Mouse (Mus musculus) left cerebral cortex, postnatal 4 days (tissue): ENCODE results near the gene Rtel1. TPM values are rescaled to one million over a fixed set of nuclear protein-coding genes. Genes with fewer than 3 reads are reported as not detected.
"Not testable (repeated sequence)": the region's sequence is repeated elsewhere in the genome, so short reads cannot be mapped to it uniquely, and the experiment has no call there.

Experiments
- DNase-seq: peaks from one replicate; pipeline ENCODE4 v3.0.0-alpha.2; 2022
- intact Hi-C: fragments of 180-260 bp; cut with DNase I; formaldehyde crosslinking; loops from one replicate; pipeline ENCODE4 v1.15.1; 2025
- total RNA-seq, 2 experiments: library from RNA; stranded (reverse); gene quantifications; 2 replicates each; pipeline ENCODE4 v1.2.3; 2021

The Rtel1 gene
- 10 to 100 TPM; 53.6 to 67.6 TPM for total RNA-seq

DNA sequence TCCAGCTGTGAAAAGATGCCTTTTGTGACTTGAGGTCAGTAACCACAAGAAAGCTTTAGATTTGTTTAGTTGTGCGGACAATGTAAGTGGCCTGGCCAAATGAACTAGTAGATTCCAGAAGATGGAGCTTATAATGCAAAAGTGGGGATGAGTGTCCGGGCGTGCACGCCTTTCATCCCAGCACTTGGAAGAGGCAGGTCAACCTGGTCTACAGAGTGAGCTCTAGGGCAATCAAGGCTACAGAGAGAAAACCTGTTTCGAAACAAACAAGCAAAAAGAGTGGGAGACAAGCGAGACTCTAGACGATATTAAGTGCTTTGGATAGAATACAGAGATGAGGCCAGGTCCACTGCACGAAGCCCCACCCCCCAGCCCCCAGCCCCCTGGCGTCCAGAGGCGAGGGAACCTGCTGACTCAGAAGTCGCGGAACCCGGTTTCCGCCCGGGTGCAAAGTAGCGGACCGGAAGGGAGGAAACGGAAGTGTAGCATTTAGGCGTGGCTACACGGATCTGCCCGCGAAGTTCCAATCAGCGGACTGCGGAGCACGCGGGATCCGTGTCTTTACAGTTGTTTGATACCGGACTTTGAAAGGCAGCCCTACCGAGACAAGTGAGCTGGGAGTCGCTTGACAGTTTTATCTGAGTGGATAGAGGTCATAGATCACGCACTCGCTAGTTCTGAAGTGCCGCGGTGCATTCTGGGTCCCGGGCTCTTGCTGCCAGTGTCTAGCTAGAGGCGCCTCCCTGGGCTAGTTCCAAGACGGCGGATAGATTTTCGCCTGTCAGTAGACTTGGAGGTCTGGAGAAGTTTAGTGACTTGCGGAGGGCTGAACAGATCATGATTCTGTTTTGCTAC is at the start of gene Rtel1:
Gene Rtel1, plus strand, starts transcription at position 492 of the 855 bp plus-strand sequence.
- intact Hi-C loops = no loop called here
- peak; percentile 88 for DNase-seq

- intact Hi-C loops = no loop called here
- no peak for DNase-seq
These were observed 47.4 kb upstream of the Rtel1 start for GRCm38 (mm10) chr2:181272092-181272491.

- DNase-seq = no peak
- intact Hi-C loops = no loop called here
These were observed 45.7 kb upstream of the Rtel1 start for GRCm38 (mm10) chr2:181273829-181274228.

GRCm38 (mm10) chr2:181274639-181275038 is 44.9 kb upstream of the Rtel1 start:
- intact Hi-C loops = no loop called here
- DNase-seq = no peak

DNA sequence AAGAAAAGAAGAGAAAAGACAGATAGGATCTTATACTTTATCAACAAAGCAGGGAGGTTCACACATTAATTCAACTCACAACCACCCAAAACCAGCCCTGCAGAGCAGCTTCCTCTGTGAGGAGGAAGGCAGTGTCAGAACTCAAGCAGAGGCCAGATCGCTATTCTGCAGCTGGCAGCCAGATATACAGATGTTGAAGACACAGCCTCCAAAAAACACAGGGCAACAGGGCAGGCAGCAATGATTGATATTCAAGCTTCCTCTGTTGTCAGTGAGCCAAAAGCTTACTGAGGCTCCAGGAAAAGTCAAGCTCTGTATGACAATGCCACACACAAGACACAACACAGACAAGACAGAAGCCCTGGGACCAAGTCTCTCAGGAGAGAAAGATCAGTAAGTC is 42.8 kb upstream of the Rtel1 start:
- DNase-seq = no peak
- intact Hi-C loops = no loop called here

GRCm38 (mm10) chr2:181277866-181278265 is 41.7 kb upstream of the Rtel1 start:
- DNase-seq = no peak
- intact Hi-C loops = no loop called here

- intact Hi-C loops = no loop called here
These were observed 39.6 kb upstream of the Rtel1 start for GRCm38 (mm10) chr2:181279968-181280367.

DNA sequence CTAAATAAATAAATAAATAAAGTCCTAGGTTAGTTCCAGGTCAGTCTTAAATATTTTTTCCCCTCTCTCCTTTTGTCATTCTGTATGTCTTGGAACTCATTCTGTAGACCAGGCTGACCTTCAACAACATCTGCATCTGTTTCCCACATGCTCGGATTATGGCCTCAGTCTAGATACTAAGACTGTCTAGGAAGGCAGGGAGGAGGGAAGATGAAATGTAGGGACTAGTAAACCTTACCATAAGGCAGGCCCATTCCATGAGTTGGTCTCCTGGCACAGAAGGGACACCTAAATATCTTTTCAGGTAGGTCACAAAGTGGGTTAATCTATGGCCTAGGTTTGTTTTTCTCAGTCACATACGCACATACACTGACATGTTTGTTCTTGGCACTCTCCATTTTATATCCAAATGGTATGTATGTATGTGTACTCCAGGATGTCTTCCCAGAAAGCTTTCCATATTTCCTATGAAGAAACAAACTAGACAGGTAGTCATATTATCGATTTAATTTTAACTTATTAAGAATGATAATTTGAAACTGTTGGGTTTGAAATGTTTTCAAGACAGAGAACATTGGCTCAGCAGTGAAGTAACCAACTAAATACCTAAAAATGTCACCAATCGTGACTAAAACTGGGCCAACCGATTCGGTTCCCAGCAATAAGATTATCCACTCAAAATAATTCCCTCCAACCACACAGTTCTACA is 32.8 kb upstream of the Rtel1 start:
- DNase-seq = no peak
- intact Hi-C loops = no loop called here

More at GRCm38 (mm10) chr2:181279968-181280367, 39.6 kb upstream of the Rtel1 start:
- no peak for DNase-seq

GRCm38 (mm10) chr2:181287338-181287957 is 32.1 kb upstream of the Rtel1 start:
- intact Hi-C loops = no loop called here

DNA sequence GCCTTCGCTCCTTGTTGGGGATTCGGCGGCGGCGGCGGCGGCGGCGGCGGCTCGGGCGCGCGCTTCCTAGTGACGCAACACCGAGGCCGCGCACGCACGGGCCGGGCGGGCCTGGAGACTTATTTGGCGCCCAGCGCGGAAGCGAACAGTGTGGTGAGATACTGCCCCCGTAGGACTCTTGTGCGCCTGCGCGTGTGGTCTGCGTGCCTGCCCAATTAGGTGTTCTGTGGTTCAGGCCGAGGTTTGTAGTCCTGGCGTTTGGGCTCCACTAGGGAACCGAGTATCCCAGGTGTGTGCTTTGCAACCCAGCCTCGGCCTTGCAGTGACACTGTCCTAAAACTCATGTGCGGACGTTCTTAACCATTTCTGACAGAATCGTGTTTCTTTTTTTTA is 31.6 kb upstream of the Rtel1 start, which contains the start of gene Gmeb2:
Gene Gmeb2, minus strand, starts transcription at position 78 of the 393 bp plus-strand sequence.
- peak; percentile 97 for DNase-seq
- intact Hi-C loops = not testable (repeated sequence)

More at GRCm38 (mm10) chr2:181287338-181287957, 32.1 kb upstream of the Rtel1 start:
- DNase-seq = peak; percentile 90

DNA sequence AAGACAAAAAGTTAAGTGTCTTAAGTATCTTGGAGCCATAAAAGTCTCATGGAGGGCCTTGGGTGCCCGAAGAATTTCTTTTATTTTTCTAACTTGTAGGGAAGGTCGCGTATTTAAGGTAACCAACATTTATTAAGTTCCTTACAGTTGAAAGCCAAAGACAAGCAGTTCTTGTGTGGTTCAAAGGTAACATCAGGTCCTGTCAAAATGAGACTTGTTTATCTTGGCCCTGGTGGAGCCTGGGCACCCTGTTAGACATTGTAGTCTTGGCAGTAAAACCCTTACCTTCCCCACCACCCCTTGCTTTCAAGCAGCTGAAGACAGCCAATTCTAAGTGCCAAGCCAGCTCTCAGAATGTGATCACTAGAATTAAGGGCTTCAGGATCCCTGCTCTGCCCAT is 30.8 kb upstream of the Rtel1 start:
- no peak for DNase-seq

GRCm38 (mm10) chr2:181290937-181291336 is 28.6 kb upstream of the Rtel1 start:
- no peak for DNase-seq
- intact Hi-C loops = no loop called here

More for the DNA sequence above, 30.8 kb upstream of the Rtel1 start:
- intact Hi-C loops = no loop called here

GRCm38 (mm10) chr2:181302041-181302440 is 17.5 kb upstream of the Rtel1 start:
- intact Hi-C loops = no loop called here
- DNase-seq = no peak

GRCm38 (mm10) chr2:181304944-181305343 is 14.6 kb upstream of the Rtel1 start:
- DNase-seq = no peak
- intact Hi-C loops = no loop called here

DNA sequence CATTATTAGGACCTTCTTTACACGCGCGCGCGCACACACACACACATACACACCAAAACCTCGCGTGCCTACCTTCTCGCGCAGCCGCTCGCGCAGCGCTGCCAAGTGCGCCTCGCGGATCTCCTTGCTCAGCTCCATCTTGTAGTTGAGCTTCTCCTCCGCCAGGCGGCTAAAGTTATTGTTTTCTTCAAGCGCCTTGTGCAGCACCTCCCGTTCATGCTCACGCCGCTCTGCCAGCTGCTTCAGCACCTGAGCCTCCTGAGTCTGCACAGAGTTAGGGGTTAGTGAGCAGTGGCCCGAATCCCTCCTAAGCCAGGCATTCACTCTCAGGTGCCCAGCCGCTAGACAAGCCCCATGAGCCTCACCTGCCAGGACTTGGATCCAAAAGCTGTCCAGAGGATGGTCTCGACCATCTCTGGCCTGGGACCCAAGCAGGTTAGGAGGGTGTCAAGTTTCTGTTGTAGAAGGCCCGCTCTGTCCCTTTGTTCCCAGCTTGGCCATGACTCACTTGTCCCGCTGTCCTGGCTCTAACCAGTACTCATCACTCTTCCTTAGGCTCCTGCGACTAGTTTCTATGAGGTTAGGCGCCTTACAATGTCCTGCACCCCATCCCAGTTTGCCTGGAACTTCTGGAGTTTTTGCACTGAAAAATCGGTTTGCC is 12.3 kb upstream of the Rtel1 start:
- intact Hi-C loops = no loop called here
- peak; percentile 65 for DNase-seq

DNA sequence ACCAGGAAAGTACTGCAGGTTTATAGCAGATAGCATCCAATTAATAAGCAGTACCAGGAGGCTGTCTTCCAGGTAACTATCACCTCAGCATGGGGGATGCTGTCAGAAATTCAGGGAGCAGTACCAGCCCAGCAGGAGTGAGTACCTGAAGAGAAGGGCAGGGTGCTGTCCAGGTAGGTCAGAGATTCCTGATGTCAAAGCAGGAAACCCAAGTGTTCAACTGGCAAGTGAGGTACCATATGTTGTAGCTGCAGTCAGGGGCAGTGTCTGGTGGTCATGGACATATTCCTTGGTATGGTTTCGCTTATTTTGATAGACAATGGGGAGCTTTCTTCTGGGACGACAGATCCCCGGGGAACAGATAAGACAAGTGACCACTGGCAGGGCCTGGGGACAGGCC is 7.1 kb upstream of the Rtel1 start:
- intact Hi-C loops = no loop called here
- no peak for DNase-seq

GRCm38 (mm10) chr2:181313006-181313343 is 6.6 kb upstream of the Rtel1 start:
- intact Hi-C loops = no loop called here
- DNase-seq = no peak

DNA sequence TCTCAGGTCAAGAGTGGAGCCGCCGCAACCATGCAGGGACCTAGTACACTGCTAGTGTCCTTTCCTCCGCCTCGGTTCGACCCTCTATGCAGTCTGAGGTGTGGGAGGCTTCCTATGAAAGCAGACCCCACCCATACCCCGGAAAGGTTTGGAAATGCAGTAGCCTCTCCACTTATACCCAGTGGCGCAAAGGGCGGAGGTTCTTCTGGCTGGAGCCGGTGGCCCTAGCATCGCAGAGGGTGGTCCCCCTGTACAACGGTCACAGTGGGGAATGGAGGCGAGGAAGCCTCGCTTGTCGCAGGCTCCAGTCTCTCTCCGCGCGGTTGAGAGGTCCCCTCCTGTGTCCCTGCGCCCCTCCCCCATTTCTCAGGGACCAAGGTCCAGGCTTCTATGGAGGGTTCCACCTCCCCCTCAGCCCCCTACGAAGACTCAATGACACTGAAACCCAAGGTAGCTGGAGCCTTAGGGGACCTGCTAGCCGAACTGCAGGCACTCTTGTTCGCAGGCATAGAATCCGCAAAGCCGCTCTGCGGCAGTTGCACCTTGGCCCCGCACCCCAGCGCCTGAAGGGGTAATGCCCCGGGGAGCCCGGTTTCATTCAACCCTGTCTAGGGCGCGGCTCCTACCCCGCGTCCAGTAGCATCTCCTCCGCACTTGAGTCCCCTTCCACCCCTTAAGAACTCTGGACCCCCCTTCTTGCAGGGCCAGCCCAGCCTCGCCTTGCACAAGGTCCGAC is 6.0 kb upstream of the Rtel1 start:
- intact Hi-C loops = no loop called here

GRCm38 (mm10) chr2:181314080-181314810 is 5.3 kb upstream of the Rtel1 start, which contains the start of gene Stmn3:
Gene Stmn3 (minus strand): TSS chr2:181314500.
- DNase-seq = peak; percentile 87
- intact Hi-C loops = no loop called here

More for the DNA sequence above, 6.0 kb upstream of the Rtel1 start:
- DNase-seq = peak; percentile 61
